Mouse (Mus musculus) embryonic facial prominence, embryonic 13.5 days (tissue): ENCODE data around the gene Emc9. TPM values are rescaled to one million over a fixed set of nuclear protein-coding genes. Genes with fewer than 3 reads are reported as not detected.
A peak's percentile ranks its signal among the peaks of the same experiment; 100 is the strongest.

ENCODE experiments used
- ATAC-seq: fragments of 200-750 bp; cut with Nextera tagmentation; 2 replicates; pipeline ENCODE4 v1.8.0; 2017; ENCODE audit warnings: low read depth; ENCODE audit not compliant: insufficient number of reproducible peaks, insufficient read depth, low FRiP score, low TSS enrichment
- H3K27ac ChIP-seq: fragments of 300-500 bp; sonication (generic); 2 replicates; pipeline ENCODE4 v1.5.1; 2015; ENCODE audit warnings: moderate library complexity, mild to moderate bottlenecking, inconsistent platforms
- H3K27me3 ChIP-seq: fragments of 300-500 bp; sonication (generic); 2 replicates; pipeline ENCODE4 v1.6.1; 2015; ENCODE audit warnings: mild to moderate bottlenecking, inconsistent platforms
- H3K36me3 ChIP-seq: fragments of 300-500 bp; sonication (generic); 2 replicates; pipeline ENCODE4 v1.6.1; 2015; ENCODE audit warnings: mild to moderate bottlenecking, inconsistent platforms
- H3K4me1 ChIP-seq: fragments of 300-500 bp; sonication (generic); 2 replicates; pipeline ENCODE4 v1.6.1; 2015; ENCODE audit warnings: inconsistent platforms
- H3K4me2 ChIP-seq: fragments of 300-500 bp; sonication (generic); 2 replicates; pipeline ENCODE4 v1.6.1; 2015; ENCODE audit warnings: moderate library complexity, mild to moderate bottlenecking, inconsistent platforms
- H3K4me3 ChIP-seq: fragments of 300-500 bp; sonication (generic); 2 replicates; pipeline ENCODE4 v1.5.1; 2015; ENCODE audit warnings: mild to moderate bottlenecking, inconsistent platforms
- H3K9ac ChIP-seq: fragments of 300-500 bp; sonication (generic); 2 replicates; pipeline ENCODE4 v1.6.1; 2015; ENCODE audit warnings: mild to moderate bottlenecking, inconsistent platforms
- H3K9me3 ChIP-seq: fragments of 300-500 bp; sonication (generic); 2 replicates; pipeline ENCODE4 v1.6.1; 2016; ENCODE audit warnings: inconsistent platforms
- WGBS: fragments of 180-500 bp; shearing (Covaris S2); methylation state at CpG from one replicate; pipeline ENCODE4 v1.1.7; 2015; ENCODE audit warnings: mixed read lengths; 5-methylcytosine and 5-hydroxymethylcytosine counted together
- polyA plus RNA-seq: library from polyadenylated mRNA; unstranded; fragments of >200 nt; fragmentation: Nextera tagmentation; extraction: Ambion mirVana; gene quantifications from 2 replicates; pipeline ENCODE4 v1.2.1, GENCODE M21; 2015

The Emc9 gene
- polyA plus RNA-seq, 1 experiment from 2014 or later: 4.7 TPM

- Histone ChIP-seq H3K27me3 (no peaks in the 10 kb centered on the region), H3K9me3 (no peaks in the 10 kb centered on the region), H3K4me1 (peaks cover 14% of the 10 kb centered on the region), H3K36me3 (peaks cover 16% of the 10 kb centered on the region), H3K27ac (no peak overlapping the region), H3K9ac (no peak overlapping the region), H3K4me3 (no peak overlapping the region), H3K4me2 (no peak overlapping the region)
- ATAC-seq: no peak
- WGBS: 74% methylated on average over 16 of the region's 16 CpGs
Measured at GRCm38 (mm10) chr14:55576376-55576775, 8.7 kb downstream of the Emc9 start.

- 67% methylated on average over 13 of the region's 13 CpGs for WGBS
- Histone ChIP-seq H3K4me2 (no peak overlapping the region), H3K27ac (no peak overlapping the region), H3K27me3 (no peaks in the 10 kb centered on the region), H3K9ac (0 out of 2 replicates have a peak overlapping the region, but pooled peaks have one; percentile 32), H3K4me1 (peaks cover 14% of the 10 kb centered on the region), H3K9me3 (no peaks in the 10 kb centered on the region), H3K36me3 (peaks cover 13% of the 10 kb centered on the region), H3K4me3 (no peak overlapping the region)
- ATAC-seq: no peak
Measured at GRCm38 (mm10) chr14:55575711-55576110, 9.4 kb downstream of the Emc9 start.

GRCm38 (mm10) chr14:55575302-55575701 is 9.8 kb downstream of the Emc9 start, which contains the start of gene Fitm1:
Fitm1 (plus strand) TSS chr14:55575617.
- ATAC-seq: no peak
- WGBS: 77% methylated on average over 8 of the region's 8 CpGs
- no peaks in the 10 kb centered on the region for H3K9me3 ChIP-seq
- no peak within 1 kb of the TSS for H3K27ac ChIP-seq
- H3K4me2 ChIP-seq: no peak within 1 kb of the TSS
- no peak within 1 kb of the TSS for H3K4me3 ChIP-seq
- peaks cover 14% of the 10 kb centered on the region for H3K4me1 ChIP-seq
- H3K36me3 ChIP-seq: peaks cover 12% of the 10 kb centered on the region; the same call in 1 of the 2 replicates
- 0 out of 2 replicates have a peak within 1 kb of the TSS, but pooled peaks have one; percentile 32 for H3K9ac ChIP-seq
- no peaks in the 10 kb centered on the region for H3K27me3 ChIP-seq

- ATAC-seq: no peak
- H3K9me3 ChIP-seq: no peaks in the 10 kb centered on the region
- H3K4me1 ChIP-seq: 0 out of 2 replicates have a peak, but pooled peaks cover 5% of the 10 kb centered on the region
- no peaks in the 10 kb centered on the region for H3K27me3 ChIP-seq
- H3K4me3 ChIP-seq: no peak overlapping the region
- no peak overlapping the region for H3K9ac ChIP-seq
- H3K27ac ChIP-seq: no peak overlapping the region
- H3K4me2 ChIP-seq: no peak overlapping the region
- peaks cover 35% of the 10 kb centered on the region for H3K36me3 ChIP-seq
Measured at GRCm38 (mm10) chr14:55571760-55572159, 13.3 kb downstream of the Emc9 start.

- Histone ChIP-seq H3K36me3 (peaks cover 47% of the 10 kb centered on the region), H3K4me1 (0 out of 2 replicates have a peak, but pooled peaks cover 4% of the 10 kb centered on the region), H3K4me2 (no peak overlapping the region), H3K9me3 (no peaks in the 10 kb centered on the region), H3K27me3 (no peaks in the 10 kb centered on the region), H3K9ac (no peak overlapping the region), H3K4me3 (no peak overlapping the region), H3K27ac (no peak overlapping the region)
- WGBS: 91% methylated on average over 2 of the region's 2 CpGs
- no peak for ATAC-seq
Measured at GRCm38 (mm10) chr14:55570588-55570987, 14.5 kb downstream of the Emc9 start.

GRCm38 (mm10) chr14:55567496-55567895 is 17.6 kb downstream of the Emc9 start:
- WGBS: 95% methylated on average over 3 of the region's 3 CpGs
- Histone ChIP-seq H3K4me3 (no peak overlapping the region), H3K27me3 (no peaks in the 10 kb centered on the region), H3K36me3 (peaks cover 71% of the 10 kb centered on the region), H3K4me1 (no peaks in the 10 kb centered on the region), H3K4me2 (no peak overlapping the region), H3K9me3 (no peaks in the 10 kb centered on the region), H3K27ac (no peak overlapping the region), H3K9ac (no peak overlapping the region)
- ATAC-seq: no peak

GRCm38 (mm10) chr14:55565748-55566147 is 19.4 kb downstream of the Emc9 start:
- no peak overlapping the region for H3K27ac ChIP-seq
- no peak overlapping the region for H3K4me2 ChIP-seq
- 88% methylated on average over 3 of the region's 3 CpGs for whole genome bisulfite sequencing
- peaks cover 13% of the 10 kb centered on the region for H3K4me1 ChIP-seq
- no peaks in the 10 kb centered on the region for H3K27me3 ChIP-seq
- peaks cover 68% of the 10 kb centered on the region for H3K36me3 ChIP-seq
- H3K4me3 ChIP-seq: no peak overlapping the region
- no peaks in the 10 kb centered on the region for H3K9me3 ChIP-seq
- H3K9ac ChIP-seq: no peak overlapping the region
- no peak for ATAC-seq

GRCm38 (mm10) chr14:55563249-55563648 is 21.9 kb downstream of the Emc9 start:
- Histone ChIP-seq H3K9me3 (no peaks in the 10 kb centered on the region), H3K9ac (0 out of 2 replicates have a peak overlapping the region, but pooled peaks have one; percentile 1), H3K36me3 (peaks cover 50% of the 10 kb centered on the region), H3K4me1 (peaks cover 13% of the 10 kb centered on the region), H3K4me2 (no peak overlapping the region), H3K27ac (no peak overlapping the region), H3K27me3 (no peaks in the 10 kb centered on the region), H3K4me3 (no peak overlapping the region)
- WGBS: 89% methylated on average over 11 of the region's 11 CpGs
- no peak for ATAC-seq

GRCm38 (mm10) chr14:55561860-55562259 is 23.2 kb downstream of the Emc9 start:
- Histone ChIP-seq H3K27me3 (no peaks in the 10 kb centered on the region), H3K4me1 (peaks cover 17% of the 10 kb centered on the region), H3K27ac (no peak overlapping the region), H3K9me3 (no peaks in the 10 kb centered on the region), H3K4me3 (peak overlapping the region; percentile 70; the same call in 1 of the 2 replicates), H3K4me2 (peak overlapping the region; percentile 80), H3K9ac (peak overlapping the region; percentile 75; the same call in 1 of the 2 replicates), H3K36me3 (peaks cover 36% of the 10 kb centered on the region)
- no peak for ATAC-seq
- 72% methylated on average over 10 of the region's 10 CpGs for WGBS

GRCm38 (mm10) chr14:55560202-55561073 is 24.7 kb downstream of the Emc9 start, which contains the start of gene A730061H03Rik:
A730061H03Rik (minus strand) TSS chr14:55560406.
- WGBS: under 1% methylated on average over 51 of the region's 51 CpGs
- no peaks in the 10 kb centered on the region for H3K27me3 ChIP-seq
- peak within 1 kb of the TSS; percentile 88 for H3K9ac ChIP-seq
- no peaks in the 10 kb centered on the region for H3K9me3 ChIP-seq
- H3K4me1 ChIP-seq: peaks cover 18% of the 10 kb centered on the region
- H3K4me2 ChIP-seq: peak within 1 kb of the TSS; percentile 80
- peak within 1 kb of the TSS; percentile 70 for H3K4me3 ChIP-seq
- peak within 1 kb of the TSS; percentile 97 for H3K27ac ChIP-seq
- ATAC-seq: peak; percentile 95
- H3K36me3 ChIP-seq: peaks cover 22% of the 10 kb centered on the region

GRCm38 (mm10) chr14:55559799-55560201 is 25.3 kb downstream of the Emc9 start, which contains the start of gene Dcaf11:
Dcaf11 (plus strand) TSS chr14:55560006.
- H3K27me3 ChIP-seq: no peaks in the 10 kb centered on the region
- ATAC-seq: peak; percentile 61
- H3K4me1 ChIP-seq: peaks cover 18% of the 10 kb centered on the region
- under 1% methylated on average over 27 of the region's 27 CpGs for WGBS
- H3K36me3 ChIP-seq: peaks cover 16% of the 10 kb centered on the region
- H3K9me3 ChIP-seq: no peaks in the 10 kb centered on the region
- peak within 1 kb of the TSS; percentile 80 for H3K4me2 ChIP-seq
- H3K9ac ChIP-seq: peak within 1 kb of the TSS; percentile 88
- peak within 1 kb of the TSS; percentile 97 for H3K27ac ChIP-seq
- H3K4me3 ChIP-seq: peak within 1 kb of the TSS; percentile 70
